ENCODE assay signal across 8 mouse cellular contexts in the genomic region with DNA sequence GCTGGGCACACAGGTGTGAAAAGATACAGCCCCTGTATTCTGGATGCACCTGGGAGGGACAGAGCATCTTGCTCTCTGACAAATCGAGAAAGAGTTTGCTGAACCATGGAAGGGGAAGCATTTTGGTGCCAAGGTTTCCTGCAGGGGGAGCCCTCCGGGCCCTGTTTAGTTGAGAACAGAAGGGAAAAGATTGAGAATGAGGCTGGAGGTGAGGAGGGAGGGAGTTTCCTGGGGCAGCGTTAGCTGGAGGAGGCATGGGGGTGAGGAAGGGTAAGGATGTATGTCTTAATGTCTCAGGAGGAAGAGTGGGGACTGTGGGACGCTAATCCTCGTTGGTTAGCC. TPM values are rescaled to one million over a fixed set of nuclear protein-coding genes. Genes with fewer than 3 reads are reported as not detected.
DNase-seq lines count a peak whose midpoint lies in the region; ATAC-seq and TF ChIP-seq lines count a peak whose summit lies in the region.

No protein-coding gene starts in this region.

- WGBS in intestine, postnatal 0 days: 5% methylated on average over 5 of the region's 5 CpGs
- WGBS in intestine, embryonic 16.5 days: 5% methylated on average over 5 of the region's 5 CpGs
- WGBS in forebrain, embryonic 16.5 days: 0% methylated on average over 5 of the region's 5 CpGs
- WGBS in neural tube, embryonic 13.5 days: 4% methylated on average over 5 of the region's 5 CpGs

- H3K4me2 ChIP-seq in intestine, postnatal 0 days (replicated peaks; ENCODE audit: low read depth): no peak overlapping the region
- no peak overlapping the region for H3K4me2 ChIP-seq in intestine, embryonic 16.5 days (ENCODE audit: low read depth, low read length)
- H3K4me2 ChIP-seq in forebrain, embryonic 16.5 days (ENCODE audit: low read length): peak overlapping the region; percentile 31; the same call in 1 of the 2 replicates
- H3K4me2 ChIP-seq in neural tube, embryonic 13.5 days: peak overlapping the region; percentile 9

- peak; percentile 54 for TF ChIP-seq CTCF in intestine, postnatal 0 days (IDR thresholded peaks at IDR 0.05; ENCODE audit: low read depth)

- H3K9ac ChIP-seq in intestine, postnatal 0 days (ENCODE audit: low read depth, low read length): no peak overlapping the region
- no peak overlapping the region for H3K9ac ChIP-seq in intestine, embryonic 16.5 days (ENCODE audit: low read depth, low read length)
- H3K9ac ChIP-seq in forebrain, embryonic 16.5 days (replicated peaks; ENCODE audit: low read depth, low read length): peak overlapping the region; percentile 16
- no peak overlapping the region; the same call in 1 of the 2 replicates for H3K9ac ChIP-seq in neural tube, embryonic 13.5 days

- H3K4me3 ChIP-seq in intestine, postnatal 0 days (ENCODE audit: low read depth, low read length): no peak overlapping the region
- no peak overlapping the region for H3K4me3 ChIP-seq in intestine, embryonic 16.5 days (ENCODE audit: low read length)
- no peak overlapping the region for H3K4me3 ChIP-seq in forebrain, embryonic 16.5 days (replicated peaks; ENCODE audit: low read length)
- H3K4me3 ChIP-seq in neural tube, embryonic 13.5 days: no peak overlapping the region

- H3K4me1 ChIP-seq in intestine, postnatal 0 days (replicated peaks; ENCODE audit: control insufficient read depth, insufficient read depth, low read length): no peaks in the 10 kb centered on the region
- no peaks in the 10 kb centered on the region for H3K4me1 ChIP-seq in intestine, embryonic 16.5 days (ENCODE audit: control insufficient read depth, insufficient read depth, low read length)
- H3K4me1 ChIP-seq in forebrain, embryonic 16.5 days (replicated peaks; ENCODE audit: control insufficient read depth, insufficient read depth, low read length): peaks cover 10% of the 10 kb centered on the region
- peaks cover 20% of the 10 kb centered on the region for H3K4me1 ChIP-seq in neural tube, embryonic 13.5 days (replicated peaks)

- H3K27me3 ChIP-seq in intestine, postnatal 0 days (replicated peaks; ENCODE audit: control insufficient read depth, insufficient read depth, low read length): no peaks in the 10 kb centered on the region
- no peaks in the 10 kb centered on the region for H3K27me3 ChIP-seq in intestine, embryonic 16.5 days (replicated peaks; ENCODE audit: control insufficient read depth, insufficient read depth, low read length)
- H3K27me3 ChIP-seq in forebrain, embryonic 16.5 days (replicated peaks; ENCODE audit: control insufficient read depth, insufficient read depth, low read length): peaks cover 40% of the 10 kb centered on the region
- peaks cover 71% of the 10 kb centered on the region for H3K27me3 ChIP-seq in neural tube, embryonic 13.5 days

- peak; percentile 42 for DNase-seq in adrenal gland, postnatal 14 days
- peak; percentile 45 to 49 for DNase-seq in left cerebral cortex, postnatal 14 days (ENCODE audit: low spot score in 2 of 2)
- DNase-seq in thymus, postnatal 14 days: no peak
- no peak for DNase-seq in urinary bladder, postnatal 4 days (ENCODE audit: low spot score in 2 of 2)

- intact Hi-C loops in left cerebral cortex, postnatal 14 days (cut with DNase I): no loop called here

- H3K27ac ChIP-seq in intestine, postnatal 0 days (ENCODE audit: low read depth, low read length): no peak overlapping the region
- no peak overlapping the region for H3K27ac ChIP-seq in intestine, embryonic 16.5 days (ENCODE audit: low read length)
- no peak overlapping the region for H3K27ac ChIP-seq in forebrain, embryonic 16.5 days (ENCODE audit: low read length)
- no peak overlapping the region for H3K27ac ChIP-seq in neural tube, embryonic 13.5 days (replicated peaks)

- H3K36me3 ChIP-seq in intestine, postnatal 0 days (ENCODE audit: control insufficient read depth, insufficient read depth): no peaks in the 10 kb centered on the region
- no peaks in the 10 kb centered on the region for H3K36me3 ChIP-seq in intestine, embryonic 16.5 days (ENCODE audit: control insufficient read depth, insufficient read depth, low read length)
- no peaks in the 10 kb centered on the region for H3K36me3 ChIP-seq in forebrain, embryonic 16.5 days (ENCODE audit: control insufficient read depth, insufficient read depth)
- H3K36me3 ChIP-seq in neural tube, embryonic 13.5 days: no peaks in the 10 kb centered on the region

- no peaks in the 10 kb centered on the region for H3K9me3 ChIP-seq in intestine, postnatal 0 days (ENCODE audit: control insufficient read depth)
- no peaks in the 10 kb centered on the region for H3K9me3 ChIP-seq in intestine, embryonic 16.5 days (ENCODE audit: control insufficient read depth, low read length)
- no peaks in the 10 kb centered on the region for H3K9me3 ChIP-seq in forebrain, embryonic 16.5 days (ENCODE audit: control insufficient read depth, low read length)
- H3K9me3 ChIP-seq in neural tube, embryonic 13.5 days: no peaks in the 10 kb centered on the region

- no peak for ATAC-seq in intestine, postnatal 0 days
- no peak for ATAC-seq in intestine, embryonic 16.5 days
- no peak; the same call in 1 of the 2 replicates for ATAC-seq in forebrain, embryonic 16.5 days
- ATAC-seq in neural tube, embryonic 13.5 days (ENCODE audit: low read depth): peak; percentile 22

RNA-seq across cellular contexts. Expression of gene Bub3, which starts 38.4 kb away (rescaled TPM):
- 72.3 and 74.7 TPM in 2 replicates for polyA plus RNA-seq in intestine, postnatal 0 days (2015; fragmentation: Nextera tagmentation; extraction: Ambion mirVana)
- polyA plus RNA-seq in intestine, embryonic 16.5 days (2015; fragmentation: Nextera tagmentation; extraction: Ambion mirVana): 162 and 193 TPM in 2 replicates
- 71.9 and 81.9 TPM in 2 replicates for total RNA-seq in adrenal gland, postnatal 14 days (2021)
- 186 and 188 TPM in 2 replicates for polyA plus RNA-seq in forebrain, embryonic 16.5 days (2015; fragmentation: Nextera tagmentation; extraction: Ambion mirVana)
- total RNA-seq in left cerebral cortex, postnatal 14 days (2021): 10 to 100 TPM; 55.4 to 56.8 TPM
- polyA plus RNA-seq in neural tube, embryonic 13.5 days (2015; fragmentation: Nextera tagmentation; extraction: Ambion mirVana): 148 and 173 TPM in 2 replicates

RNA-seq across cellular contexts. Expression of gene Hmx2, which starts 49.9 kb away (rescaled TPM):
- 0.55 and 0.56 TPM in 2 replicates for polyA plus RNA-seq in intestine, postnatal 0 days (2015; fragmentation: Nextera tagmentation; extraction: Ambion mirVana)
- polyA plus RNA-seq in intestine, embryonic 16.5 days (2015; fragmentation: Nextera tagmentation; extraction: Ambion mirVana): 0.39 and 0.68 TPM in 2 replicates
- not detected in 2 replicates for total RNA-seq in adrenal gland, postnatal 14 days (2021)
- 0.20 and 0.91 TPM in 2 replicates for polyA plus RNA-seq in forebrain, embryonic 16.5 days (2015; fragmentation: Nextera tagmentation; extraction: Ambion mirVana)
- not detected for total RNA-seq in left cerebral cortex, postnatal 14 days (2021)
- polyA plus RNA-seq in neural tube, embryonic 13.5 days (2015; fragmentation: Nextera tagmentation; extraction: Ambion mirVana): 1.2 and 1.5 TPM in 2 replicates

RNA-seq across cellular contexts. Expression of gene Hmx3, which starts 55.8 kb away (rescaled TPM):
- 0.91 and 1.4 TPM in 2 replicates for polyA plus RNA-seq in intestine, postnatal 0 days (2015; fragmentation: Nextera tagmentation; extraction: Ambion mirVana)
- polyA plus RNA-seq in intestine, embryonic 16.5 days (2015; fragmentation: Nextera tagmentation; extraction: Ambion mirVana): 0.53 and 0.54 TPM in 2 replicates
- not detected in 2 replicates for total RNA-seq in adrenal gland, postnatal 14 days (2021)
- polyA plus RNA-seq in forebrain, embryonic 16.5 days (2015; fragmentation: Nextera tagmentation; extraction: Ambion mirVana): 0.16 and 0.52 TPM in 2 replicates
- total RNA-seq in left cerebral cortex, postnatal 14 days (2021): not detected
- 0.52 and 1.0 TPM in 2 replicates for polyA plus RNA-seq in neural tube, embryonic 13.5 days (2015; fragmentation: Nextera tagmentation; extraction: Ambion mirVana)

Comparison
In these comparisons a context has a peak if more than half of its experiments do, and no peak if none do; other contexts are left out.
1. H3K4me2 ChIP-seq: peak in forebrain, embryonic 16.5 days (single experiment) and neural tube, embryonic 13.5 days (single experiment); none in intestine, postnatal 0 days (single experiment) and intestine, embryonic 16.5 days (single experiment).
2. DNase-seq: peak in adrenal gland, postnatal 14 days (single experiment) and left cerebral cortex, postnatal 14 days (2 of 2); none in thymus, postnatal 14 days (single experiment) and urinary bladder, postnatal 4 days (0 of 2).